Mouse (Mus musculus) midbrain, embryonic 13.5 days (tissue): ENCODE results near the gene Akap12. TPM values are rescaled to one million over a fixed set of nuclear protein-coding genes. Genes with fewer than 3 reads are reported as not detected.

Source experiments
- ATAC-seq: fragments of 200-750 bp; cut with Nextera tagmentation; 2 replicates; pipeline ENCODE4 v1.8.0; 2017; ENCODE audit warnings: mild to moderate bottlenecking, moderate TSS enrichment, moderate library complexity
- H3K27ac ChIP-seq: fragments of 300-500 bp; sonication (generic); 2 replicates; pipeline ENCODE4 v1.5.1; 2015; ENCODE audit warnings: inconsistent platforms, mild to moderate bottlenecking, moderate library complexity
- H3K27me3 ChIP-seq: fragments of 300-500 bp; sonication (generic); 2 replicates; pipeline ENCODE4 v1.6.1; 2015; ENCODE audit warnings: mild to moderate bottlenecking, inconsistent platforms
- H3K36me3 ChIP-seq: fragments of 300-500 bp; sonication (generic); 2 replicates; pipeline ENCODE4 v1.6.1; 2015; ENCODE audit warnings: mild to moderate bottlenecking, inconsistent platforms
- H3K4me1 ChIP-seq: fragments of 300-500 bp; sonication (generic); replicated peaks from 2 replicates; pipeline ENCODE4 v1.6.1; 2015; ENCODE audit warnings: inconsistent platforms
- H3K4me2 ChIP-seq: fragments of 300-500 bp; sonication (generic); replicated peaks from 2 replicates; pipeline ENCODE4 v1.6.1; 2015; ENCODE audit warnings: moderate library complexity, mild to moderate bottlenecking, inconsistent platforms
- H3K4me3 ChIP-seq: fragments of 300-500 bp; sonication (generic); replicated peaks from 2 replicates; pipeline ENCODE4 v1.5.1; 2015; ENCODE audit warnings: mild to moderate bottlenecking, inconsistent platforms
- H3K9ac ChIP-seq: fragments of 300-500 bp; sonication (generic); replicated peaks from 2 replicates; pipeline ENCODE4 v1.6.1; 2015; ENCODE audit warnings: mild to moderate bottlenecking, inconsistent platforms
- H3K9me3 ChIP-seq: fragments of 300-500 bp; sonication (generic); 2 replicates; pipeline ENCODE4 v1.6.1; 2016; ENCODE audit warnings: mild to moderate bottlenecking, inconsistent platforms
- WGBS: fragments of 180-500 bp; shearing (Covaris S2); methylation state at CpG from one replicate; pipeline ENCODE4 v1.1.7; 2015; 5-methylcytosine and 5-hydroxymethylcytosine counted together
- polyA plus RNA-seq: library from polyadenylated mRNA; unstranded; fragments of >200 nt; fragmentation: Nextera tagmentation; extraction: Ambion mirVana; gene quantifications from 2 replicates; pipeline ENCODE4 v1.2.1, GENCODE M21; 2015

The Akap12 gene
- polyA plus RNA-seq, 1 experiment from 2014 or later, result 30.0 TPM

DNA sequence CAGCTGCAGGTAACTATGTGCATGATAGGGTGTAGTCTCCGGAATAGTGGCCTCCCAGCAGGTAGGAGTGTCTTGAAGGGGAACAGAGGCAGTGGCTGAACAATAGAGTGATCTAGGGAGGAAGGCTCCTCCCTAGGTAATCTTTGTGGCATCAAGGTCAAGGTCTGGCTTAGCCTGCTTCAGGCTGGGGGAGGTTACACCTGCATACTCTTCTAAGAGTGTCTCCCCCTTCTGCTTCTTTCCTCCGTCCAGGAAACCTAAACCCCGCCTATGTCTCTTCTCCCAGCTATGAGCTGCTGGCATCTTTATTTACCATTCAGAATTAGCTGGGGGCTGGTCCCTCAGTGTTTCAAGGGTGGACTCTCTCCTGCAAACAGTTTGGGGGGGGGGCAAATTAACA, 23.5 kb downstream of the Akap12 start:
- no peak overlapping the region for H3K9ac ChIP-seq
- H3K9me3 ChIP-seq, result no peaks in the 10 kb centered on the region
- H3K36me3 ChIP-seq, result no peaks in the 10 kb centered on the region
- no peak overlapping the region for H3K4me3 ChIP-seq
- no peak for ATAC-seq
- 45% methylated on average over 3 of the region's 3 CpGs for WGBS
- H3K4me2 ChIP-seq, result no peak overlapping the region
- no peak overlapping the region for H3K27ac ChIP-seq
- no peaks in the 10 kb centered on the region for H3K27me3 ChIP-seq
- 0 out of 2 replicates have a peak, but pooled peaks cover 4% of the 10 kb centered on the region for H3K4me1 ChIP-seq

DNA sequence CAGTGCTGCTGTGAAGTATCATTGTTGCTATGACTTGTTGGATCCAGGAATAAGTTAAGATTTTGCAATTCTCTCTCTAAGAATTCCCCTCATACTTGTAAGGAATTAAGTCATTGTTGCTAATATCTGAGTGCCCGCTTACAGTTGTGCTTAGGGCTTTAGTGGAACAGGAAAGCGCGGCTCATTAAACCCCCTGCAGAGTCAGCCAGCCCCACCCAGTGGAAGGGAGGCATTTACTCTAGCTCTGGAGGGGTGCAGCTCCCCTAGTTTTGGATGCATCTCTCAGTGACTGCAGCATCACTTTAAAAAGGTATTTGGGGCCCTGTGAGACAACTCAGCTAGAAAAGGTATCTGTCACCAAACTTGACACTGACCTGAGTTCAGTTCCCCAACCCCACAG, 24.0 kb downstream of the Akap12 start:
- H3K4me2 ChIP-seq, result no peak overlapping the region
- H3K27me3 ChIP-seq, result no peaks in the 10 kb centered on the region
- H3K27ac ChIP-seq, result no peak overlapping the region
- H3K9ac ChIP-seq, result no peak overlapping the region
- H3K4me3 ChIP-seq, result no peak overlapping the region
- 0 out of 2 replicates have a peak, but pooled peaks cover 4% of the 10 kb centered on the region for H3K4me1 ChIP-seq
- no peaks in the 10 kb centered on the region for H3K9me3 ChIP-seq
- H3K36me3 ChIP-seq, result no peaks in the 10 kb centered on the region
- no peak for ATAC-seq
- 41% methylated on average over 3 of the region's 3 CpGs for WGBS

DNA sequence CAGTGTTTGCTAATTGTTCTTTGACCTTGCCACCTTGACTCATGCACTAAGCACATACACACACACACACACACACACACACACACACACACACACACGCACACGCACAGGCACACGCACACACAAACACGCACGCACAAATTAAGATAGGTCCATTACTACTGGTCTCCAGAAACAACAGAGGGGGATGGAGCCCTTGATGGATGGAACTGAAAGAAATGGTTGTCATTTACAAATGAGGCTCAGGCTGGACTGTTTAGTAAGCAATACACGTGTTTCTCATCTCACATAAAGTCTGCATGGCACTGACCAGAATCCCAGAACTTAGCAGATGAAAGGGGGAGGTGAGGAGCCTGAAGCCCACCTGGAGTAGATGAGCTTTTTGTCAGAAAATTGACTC, 24.4 kb downstream of the Akap12 start:
- Histone ChIP-seq H3K4me1 (0 out of 2 replicates have a peak, but pooled peaks cover 4% of the 10 kb centered on the region), H3K4me2 (no peak overlapping the region), H3K4me3 (no peak overlapping the region), H3K36me3 (no peaks in the 10 kb centered on the region), H3K9ac (no peak overlapping the region), H3K9me3 (no peaks in the 10 kb centered on the region), H3K27ac (no peak overlapping the region), H3K27me3 (no peaks in the 10 kb centered on the region)
- no peak for ATAC-seq
- 88% methylated on average over 6 of the region's 6 CpGs for WGBS

DNA sequence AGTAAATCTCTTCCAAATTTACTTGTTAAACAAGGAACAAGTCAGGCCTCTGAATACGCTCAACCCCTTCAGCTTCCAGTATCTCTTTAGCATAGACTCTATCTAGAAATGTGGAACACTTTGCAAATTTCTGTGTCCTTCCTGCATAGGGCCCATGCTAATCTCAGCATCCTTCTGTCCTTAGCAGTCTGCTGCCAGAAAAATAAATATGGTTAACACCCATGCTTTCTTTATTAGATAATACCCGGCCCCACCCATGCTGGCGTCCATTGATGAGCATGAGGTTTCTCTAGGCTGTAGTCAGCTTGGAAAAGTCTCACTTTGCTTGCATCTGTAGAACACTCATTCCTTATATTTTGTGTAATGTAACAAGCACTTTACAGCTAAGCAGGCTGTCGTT, 27.2 kb downstream of the Akap12 start:
- H3K4me2 ChIP-seq, result no peak overlapping the region
- H3K27me3 ChIP-seq, result no peaks in the 10 kb centered on the region
- no peaks in the 10 kb centered on the region for H3K36me3 ChIP-seq
- H3K9me3 ChIP-seq, result no peaks in the 10 kb centered on the region
- H3K4me3 ChIP-seq, result no peak overlapping the region
- H3K4me1 ChIP-seq, result 0 out of 2 replicates have a peak, but pooled peaks cover 4% of the 10 kb centered on the region
- WGBS, result 92% methylated on average over 4 of the region's 4 CpGs
- ATAC-seq, result no peak
- H3K27ac ChIP-seq, result no peak overlapping the region
- no peak overlapping the region for H3K9ac ChIP-seq

DNA sequence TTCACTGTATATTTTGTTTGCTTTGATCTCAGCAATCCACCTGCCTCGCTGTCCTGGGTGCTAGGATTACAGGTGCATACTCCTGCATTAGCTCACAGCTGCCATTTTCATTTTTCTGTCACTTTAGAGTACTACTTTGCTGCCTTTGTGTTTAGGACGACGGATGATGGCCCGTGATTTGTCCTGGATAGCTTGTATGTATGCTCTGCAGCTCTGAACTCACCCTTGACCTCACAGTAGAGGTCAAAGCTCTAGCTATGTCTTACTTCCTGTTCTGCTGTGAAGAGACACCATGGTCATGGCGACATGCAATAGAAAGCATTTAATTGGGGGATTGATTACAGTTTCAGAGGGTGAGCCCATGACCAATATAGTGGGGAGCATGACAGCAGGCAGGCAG, 37.4 kb downstream of the Akap12 start:
- peaks cover 8% of the 10 kb centered on the region; the same call in 1 of the 2 replicates for H3K4me1 ChIP-seq
- H3K36me3 ChIP-seq, result no peaks in the 10 kb centered on the region
- H3K27ac ChIP-seq, result no peak overlapping the region
- no peak overlapping the region for H3K9ac ChIP-seq
- no peak overlapping the region for H3K4me2 ChIP-seq
- no peak overlapping the region for H3K4me3 ChIP-seq
- H3K27me3 ChIP-seq, result no peaks in the 10 kb centered on the region
- 0 out of 2 replicates have a peak, but pooled peaks have one; percentile 34 for ATAC-seq
- WGBS, result 75% methylated on average over 5 of the region's 5 CpGs
- H3K9me3 ChIP-seq, result no peaks in the 10 kb centered on the region

DNA sequence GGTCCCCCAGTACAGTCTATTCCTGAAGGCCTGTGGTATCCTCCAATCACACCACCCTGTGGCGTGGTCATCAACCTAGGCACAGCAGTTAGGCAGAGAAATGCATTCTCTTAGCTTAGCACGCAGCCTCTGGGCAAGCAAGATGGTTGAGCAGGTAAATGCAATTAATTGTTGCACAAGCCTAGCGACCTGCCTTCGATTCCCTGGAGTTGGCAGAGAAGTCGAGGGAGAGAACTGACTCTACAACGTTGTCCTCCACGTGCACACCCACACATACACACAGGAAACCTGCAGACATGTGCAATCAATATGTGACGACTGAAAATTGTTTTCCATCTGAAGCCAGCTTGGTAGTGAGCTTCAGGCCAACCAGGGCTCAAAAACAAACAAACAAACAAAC, 57.7 kb downstream of the Akap12 start:
- Histone ChIP-seq H3K9ac (no peak overlapping the region), H3K4me3 (no peak overlapping the region), H3K4me2 (no peak overlapping the region), H3K36me3 (no peaks in the 10 kb centered on the region), H3K9me3 (no peaks in the 10 kb centered on the region), H3K4me1 (peaks cover 7% of the 10 kb centered on the region; the same call in 1 of the 2 replicates), H3K27me3 (no peaks in the 10 kb centered on the region), H3K27ac (no peak overlapping the region)
- no peak for ATAC-seq
- 88% methylated on average over 8 of the region's 8 CpGs for WGBS

DNA sequence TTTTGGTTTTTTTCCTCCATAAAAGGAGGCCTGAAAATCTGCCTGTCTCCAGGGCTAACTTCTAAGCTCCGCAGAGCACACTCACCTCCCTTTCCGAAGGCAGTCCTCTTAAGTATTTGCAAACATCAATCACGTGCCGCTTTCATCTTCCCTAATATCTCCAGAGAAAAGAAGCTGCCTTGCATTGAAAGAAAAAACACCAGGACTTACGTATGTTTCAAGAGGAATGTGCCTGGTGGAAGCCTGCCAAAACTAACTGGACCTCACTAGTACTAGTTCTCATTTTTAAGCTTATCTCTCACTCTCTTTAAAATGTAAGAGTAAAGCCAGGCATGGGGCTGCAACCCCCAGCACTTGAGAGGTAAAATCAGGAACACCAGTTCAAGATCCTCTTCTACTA, 59.4 kb downstream of the Akap12 start:
- Histone ChIP-seq H3K36me3 (no peaks in the 10 kb centered on the region), H3K4me1 (peaks cover 7% of the 10 kb centered on the region; the same call in 1 of the 2 replicates), H3K27me3 (no peaks in the 10 kb centered on the region), H3K4me3 (no peak overlapping the region), H3K9ac (no peak overlapping the region), H3K9me3 (no peaks in the 10 kb centered on the region), H3K27ac (no peak overlapping the region), H3K4me2 (no peak overlapping the region)
- no peak for ATAC-seq
- WGBS, result 62% methylated on average over 5 of the region's 5 CpGs

DNA sequence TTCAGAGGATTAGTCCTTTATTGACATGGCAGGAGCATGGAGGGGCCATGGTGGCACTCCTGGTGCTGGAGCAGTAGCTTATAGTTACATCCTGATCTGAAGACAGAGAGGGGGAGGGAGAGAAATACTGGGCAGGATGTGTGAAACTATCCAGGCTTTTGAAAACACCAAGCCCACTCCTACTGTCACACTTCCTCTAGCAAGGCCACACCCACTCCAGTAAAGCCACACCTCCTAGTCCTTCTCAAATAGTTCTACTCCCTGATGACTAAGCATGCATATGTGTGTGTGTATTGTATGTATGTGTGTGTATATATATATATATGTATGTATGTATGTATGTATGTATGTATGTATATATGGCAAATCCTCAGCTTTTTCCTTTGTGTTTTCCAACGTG, 61.5 kb downstream of the Akap12 start:
- no peaks in the 10 kb centered on the region for H3K27me3 ChIP-seq
- H3K36me3 ChIP-seq, result no peaks in the 10 kb centered on the region
- no peak overlapping the region for H3K27ac ChIP-seq
- H3K9me3 ChIP-seq, result no peaks in the 10 kb centered on the region
- peaks cover 11% of the 10 kb centered on the region; the same call in 1 of the 2 replicates for H3K4me1 ChIP-seq
- no peak for ATAC-seq
- H3K9ac ChIP-seq, result no peak overlapping the region
- WGBS, result 38% methylated on average over 1 of the region's 1 CpGs
- no peak overlapping the region for H3K4me2 ChIP-seq
- H3K4me3 ChIP-seq, result no peak overlapping the region

DNA sequence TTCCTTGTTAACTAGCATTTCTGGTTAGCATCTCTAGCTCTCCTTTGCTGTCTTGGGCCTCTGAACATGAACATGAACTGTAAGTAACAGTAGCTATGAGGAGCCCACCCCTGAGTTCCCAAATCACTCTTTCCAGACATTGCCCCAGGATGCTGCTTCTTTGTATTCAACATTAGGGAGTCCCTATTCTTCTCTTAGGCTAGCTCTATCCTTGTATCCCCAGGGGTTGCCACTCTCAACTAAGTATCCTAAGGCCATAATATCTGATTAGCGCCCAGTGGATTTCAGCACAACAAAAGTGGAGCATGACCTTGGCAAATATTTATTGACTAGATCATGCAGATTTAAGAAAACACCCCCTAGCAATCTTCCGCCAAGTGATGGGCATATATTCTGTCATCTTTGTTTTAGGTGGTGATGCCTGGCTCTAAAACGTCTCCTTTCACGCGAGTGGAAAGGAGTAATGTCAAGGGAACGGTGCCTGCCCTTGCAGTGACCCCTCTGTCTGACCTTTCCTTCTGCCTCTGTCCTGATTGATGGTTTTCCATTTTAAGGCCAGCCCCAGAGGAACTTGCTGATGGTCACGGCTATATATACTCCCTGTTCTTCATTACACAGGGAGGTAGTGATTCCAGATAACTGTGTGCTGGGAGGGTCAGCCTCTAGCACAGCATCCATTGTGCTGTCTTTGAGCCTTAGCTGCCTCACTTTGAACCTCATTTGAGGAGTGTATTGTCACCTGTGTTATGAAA, 66.2 kb downstream of the Akap12 start:
- H3K36me3 ChIP-seq, result no peaks in the 10 kb centered on the region
- no peak overlapping the region for H3K9ac ChIP-seq
- 54% methylated on average over 7 of the region's 7 CpGs for whole genome bisulfite sequencing
- 0 out of 2 replicates have a peak, but pooled peaks cover 2% of the 10 kb centered on the region for H3K27me3 ChIP-seq
- peaks cover 25% of the 10 kb centered on the region for H3K4me1 ChIP-seq
- H3K4me3 ChIP-seq, result no peak overlapping the region
- ATAC-seq, result no peak
- H3K27ac ChIP-seq, result no peak overlapping the region
- H3K4me2 ChIP-seq, result no peak overlapping the region
- no peaks in the 10 kb centered on the region for H3K9me3 ChIP-seq

DNA sequence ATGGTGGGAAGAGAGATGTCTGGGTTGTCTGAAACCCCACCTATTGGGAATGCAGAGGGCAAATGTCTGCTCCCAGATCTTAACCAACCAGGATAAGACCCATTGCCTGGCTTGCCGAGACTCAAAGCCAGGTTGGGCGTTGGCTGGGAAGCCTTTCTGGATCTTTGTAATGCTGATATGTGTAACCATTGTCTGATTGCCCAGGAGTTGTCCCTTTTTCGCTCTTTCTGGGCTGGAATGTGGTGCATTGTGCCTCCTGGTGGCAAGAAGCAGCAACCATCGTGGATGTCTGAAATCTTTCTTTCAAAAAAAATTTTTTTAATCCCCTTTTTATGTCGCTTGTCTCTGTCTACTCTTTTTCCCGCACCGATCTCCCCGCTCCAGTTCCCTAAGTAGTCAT, 67.1 kb downstream of the Akap12 start:
- 3% methylated on average over 8 of the region's 8 CpGs for WGBS
- H3K9me3 ChIP-seq, result no peaks in the 10 kb centered on the region
- H3K27me3 ChIP-seq, result 0 out of 2 replicates have a peak, but pooled peaks cover 2% of the 10 kb centered on the region
- peaks cover 25% of the 10 kb centered on the region for H3K4me1 ChIP-seq
- no peak for ATAC-seq
- no peak overlapping the region for H3K27ac ChIP-seq
- no peak overlapping the region for H3K9ac ChIP-seq
- H3K36me3 ChIP-seq, result no peaks in the 10 kb centered on the region
- 0 out of 2 replicates have a peak overlapping the region, but pooled peaks have one; percentile 33 for H3K4me3 ChIP-seq
- H3K4me2 ChIP-seq, result peak overlapping the region; percentile 61; the same call in 1 of the 2 replicates

DNA sequence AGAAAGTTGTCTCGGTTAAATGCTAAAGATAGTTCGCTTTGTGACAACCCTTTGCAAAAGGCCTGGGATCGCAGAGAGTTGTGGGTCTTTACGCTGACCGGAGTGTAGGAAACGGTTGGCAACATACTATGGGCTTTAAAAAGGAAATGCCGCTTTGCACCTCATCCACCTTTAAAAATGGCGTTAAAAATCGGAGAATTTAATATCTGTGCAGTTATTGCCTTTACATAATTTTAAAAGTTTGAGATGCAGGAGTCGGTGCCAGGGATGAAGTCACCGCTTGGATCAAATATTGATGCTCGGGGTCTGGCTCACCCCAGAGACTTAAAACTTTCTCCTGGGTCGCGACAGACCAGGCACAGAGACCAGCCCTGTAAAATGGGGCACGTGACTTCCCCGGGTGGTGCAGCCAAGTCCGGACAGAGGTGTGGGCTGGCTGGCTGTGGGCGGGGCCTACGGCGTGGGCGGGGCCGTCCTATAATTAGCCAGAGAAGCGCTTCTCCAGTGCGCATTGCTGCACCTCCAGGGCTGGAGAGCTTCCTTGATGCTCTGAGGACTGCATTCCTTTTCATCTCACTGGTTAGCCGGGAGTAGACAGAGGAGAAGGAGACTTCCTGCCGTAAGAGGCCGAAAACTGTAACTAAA, 68.0 kb downstream of the Akap12 start:
- H3K4me3 ChIP-seq, result peak overlapping the region; percentile 33
- 8% methylated on average over 27 of the region's 27 CpGs for WGBS
- no peaks in the 10 kb centered on the region for H3K36me3 ChIP-seq
- 0 out of 2 replicates have a peak overlapping the region, but pooled peaks have one; percentile 29 for H3K9ac ChIP-seq
- H3K27me3 ChIP-seq, result 0 out of 2 replicates have a peak, but pooled peaks cover 2% of the 10 kb centered on the region
- peaks cover 25% of the 10 kb centered on the region for H3K4me1 ChIP-seq
- no peaks in the 10 kb centered on the region for H3K9me3 ChIP-seq
- peak overlapping the region; percentile 61 for H3K4me2 ChIP-seq
- no peak overlapping the region for H3K27ac ChIP-seq
- peak; percentile 82 for ATAC-seq

DNA sequence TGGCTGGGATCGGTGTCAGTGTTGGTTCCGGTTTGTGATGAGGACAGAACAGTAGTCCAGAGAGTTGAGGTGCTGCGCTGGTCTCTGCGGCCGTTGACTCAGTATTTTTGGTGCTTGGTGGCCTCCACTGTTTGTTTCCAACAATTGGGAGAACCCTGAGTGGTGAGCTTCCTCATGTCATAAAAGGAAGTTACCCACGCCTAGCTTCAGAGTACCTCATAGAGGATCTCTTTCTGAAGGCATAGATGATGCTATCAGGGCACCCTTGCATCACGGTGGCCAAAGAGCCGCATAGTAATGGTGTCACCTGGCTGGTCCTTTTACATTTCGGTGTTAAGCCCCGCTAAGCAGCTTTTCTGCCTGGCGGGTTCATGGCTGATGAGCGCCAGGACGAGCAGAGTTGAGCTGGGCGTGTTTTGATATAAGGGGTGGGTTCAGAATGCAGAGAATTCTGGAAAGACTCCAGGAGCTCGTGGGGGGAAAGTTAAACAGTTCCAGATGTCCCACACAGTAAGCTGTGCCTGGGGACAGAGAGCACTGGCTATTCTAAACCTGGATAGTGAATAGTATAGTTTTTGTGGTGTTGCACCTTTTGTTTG, 72.8 kb downstream of the Akap12 start:
- ATAC-seq, result no peak
- Histone ChIP-seq H3K27ac (no peak overlapping the region), H3K9me3 (no peaks in the 10 kb centered on the region), H3K36me3 (no peaks in the 10 kb centered on the region), H3K4me3 (no peak overlapping the region), H3K4me1 (peaks cover 10% of the 10 kb centered on the region), H3K9ac (no peak overlapping the region), H3K27me3 (0 out of 2 replicates have a peak, but pooled peaks cover 2% of the 10 kb centered on the region), H3K4me2 (no peak overlapping the region)
- 55% methylated on average over 15 of the region's 15 CpGs for WGBS
